Mouse (Mus musculus) olfactory bulb, adult 2 months (tissue): ENCODE results near the gene Aim2.

ENCODE experiments used
- CTCF ChIP-seq: fragments of 200-500 bp; IDR thresholded peaks from 2 replicates; pipeline ENCODE4 v1.5.1; 2012; ENCODE audit warnings: low read depth, mild to moderate bottlenecking, low read length, moderate library complexity; ENCODE audit not compliant: insufficient read depth
- POLR2A ChIP-seq: fragments of 200-500 bp; IDR thresholded peaks from 2 replicates; pipeline ENCODE4 v1.6.1; 2012; ENCODE audit warnings: mild to moderate bottlenecking, low read depth, low read length, moderate library complexity; ENCODE audit not compliant: insufficient read depth

DNA sequence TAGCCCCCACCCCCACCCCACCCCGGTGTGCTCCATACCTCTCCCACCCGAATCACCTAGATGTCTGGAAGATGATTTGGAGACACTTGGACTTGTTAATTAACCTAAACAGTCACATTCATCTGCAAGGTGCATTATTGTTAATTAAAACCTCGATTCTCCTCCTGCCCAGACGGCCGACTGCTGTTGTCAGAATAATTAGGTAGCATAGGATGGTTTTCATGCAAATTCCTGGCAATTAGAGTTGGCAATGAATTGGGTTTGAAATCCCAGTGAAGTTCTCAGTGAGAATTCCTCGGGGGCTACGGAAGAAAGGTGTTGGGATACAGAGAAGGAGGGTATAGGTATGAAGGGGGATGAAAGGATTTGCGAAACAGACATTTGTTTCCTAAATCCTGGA is 22.2 kb upstream of the Aim2 start:
- TF ChIP-seq CTCF (no peak), POLR2A (no peak)
